Mouse (Mus musculus): ENCODE results near the gene Ndufaf2.

DNA sequence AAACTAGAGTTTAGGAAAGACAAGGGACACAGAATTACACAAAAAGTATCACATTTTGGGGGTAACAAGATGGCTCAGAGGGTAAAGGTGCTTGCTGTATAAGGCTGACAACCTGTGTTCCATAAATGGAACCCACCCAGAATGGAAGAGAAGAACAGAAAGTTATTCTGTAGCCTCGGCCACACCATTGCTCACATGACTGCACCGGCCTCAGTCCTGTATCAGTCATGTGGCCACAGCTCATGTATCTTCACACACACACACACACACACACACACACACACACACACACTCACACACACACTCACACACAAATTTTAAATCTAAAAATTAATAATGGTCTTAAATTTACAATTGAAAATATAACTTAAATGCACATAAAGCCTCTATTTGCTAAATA is 49.0 kb upstream of the Ndufaf2 start:
- TF ChIP-seq CTCF (conservative IDR thresholded peaks at IDR 0.05; ENCODE audit: low read length), result no peak
- TF ChIP-seq POU5F1 (IDR thresholded peaks at IDR 0.05; ENCODE audit: borderline replicate concordance, low read length), result no peak
- TF ChIP-seq NANOG (IDR thresholded peaks at IDR 0.05; ENCODE audit: borderline replicate concordance, low read length), result no peak

All from E14TG2a.4 (cell line).